Mouse (Mus musculus): ENCODE results near the gene Plcl2. TPM values are rescaled to one million over a fixed set of nuclear protein-coding genes. Genes with fewer than 3 reads are reported as not detected.

Plcl2 gene
- polyA plus RNA-seq (2016; fragmentation: Nextera tagmentation; extraction: Ambion mirVana): 4.9 and 5.2 TPM in 2 replicates

DNA sequence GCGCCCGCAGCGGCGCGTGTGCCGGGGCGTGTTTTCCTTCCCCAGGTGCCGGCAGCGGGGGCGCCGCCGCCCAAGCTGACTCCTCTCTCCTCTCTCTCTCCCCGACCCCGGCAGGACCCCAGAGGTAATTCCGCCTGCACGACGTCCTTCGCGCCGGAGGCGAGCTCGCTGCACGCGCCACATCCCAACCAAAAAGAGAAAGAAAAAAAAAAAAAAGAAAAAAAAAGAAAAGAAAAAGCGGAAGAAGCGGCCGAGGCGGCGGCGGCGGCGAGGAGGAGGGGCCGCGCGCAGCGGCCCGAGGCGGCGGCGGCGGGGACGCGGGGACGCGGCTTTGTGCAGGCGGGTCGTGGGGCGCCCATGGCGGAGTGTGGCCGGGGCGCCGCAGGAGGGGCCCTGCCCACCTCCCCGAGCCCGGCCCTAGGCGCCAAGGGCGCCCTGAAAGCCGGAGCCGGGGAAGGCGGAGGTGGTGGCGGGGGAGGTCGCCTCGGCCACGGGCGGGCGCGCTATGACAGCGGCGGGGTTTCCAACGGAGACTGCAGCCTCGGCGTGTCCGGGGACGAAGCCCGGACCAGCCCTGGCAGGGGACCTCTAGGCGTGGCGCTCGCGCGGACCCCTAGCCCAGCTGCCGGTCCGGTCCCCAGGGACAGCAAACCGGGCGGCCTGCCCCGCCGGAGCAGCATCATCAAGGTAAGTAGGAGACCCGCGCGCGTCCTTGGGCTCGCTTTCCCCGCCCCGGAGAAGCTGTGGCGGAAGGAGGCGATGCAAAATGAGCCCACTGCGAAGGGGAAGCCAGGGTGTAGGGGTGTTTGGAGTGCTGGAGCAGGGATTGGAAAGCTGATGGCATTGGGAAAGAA is at the start of gene Plcl2:
Gene Plcl2, plus strand, starts transcription at position 153 of the 854 bp plus-strand sequence.
- Histone ChIP-seq H3K36me3 (no peaks in the 10 kb centered on the region), H3K4me2 (peak within 1 kb of the TSS; percentile 72), H3K4me3 (replicated peaks) (peak within 1 kb of the TSS; percentile 89), H3K27me3 (peaks cover 9% of the 10 kb centered on the region; the same call in 1 of the 2 replicates), H3K4me1 (replicated peaks) (peaks cover 9% of the 10 kb centered on the region), H3K9me3 (no peaks in the 10 kb centered on the region), H3K27ac (peak within 1 kb of the TSS; percentile 83), H3K9ac (replicated peaks) (peak within 1 kb of the TSS; percentile 88)
- 1% methylated on average over 82 of the region's 95 CpGs for WGBS
- ATAC-seq (ENCODE audit: insufficient number of reproducible peaks, insufficient read depth, low FRiP score, low TSS enrichment, low read depth): peak; percentile 48

DNA sequence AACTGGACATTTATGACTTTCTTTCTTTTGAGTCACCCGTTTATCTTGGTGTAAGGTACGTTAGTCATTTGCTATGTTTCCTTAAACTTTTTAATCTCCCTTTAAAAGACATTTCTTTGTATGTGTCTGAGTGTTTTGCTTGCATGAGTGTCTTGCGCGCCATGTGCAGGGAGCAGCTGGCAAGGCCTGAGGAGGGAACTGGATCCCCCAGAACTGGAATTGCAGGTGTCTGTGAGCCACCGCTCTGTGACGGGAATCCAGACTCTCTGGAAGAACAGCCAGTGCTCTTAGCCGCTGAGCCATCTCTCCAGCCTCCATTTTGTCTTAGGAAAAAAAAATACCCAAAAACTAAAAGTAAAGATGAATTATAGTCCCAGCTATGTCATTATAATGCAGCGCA is 48.9 kb upstream of the Plcl2 start:
- ATAC-seq (ENCODE audit: insufficient number of reproducible peaks, insufficient read depth, low FRiP score, low TSS enrichment, low read depth): no peak
- Histone ChIP-seq H3K36me3 (no peaks in the 10 kb centered on the region), H3K9ac (replicated peaks) (no peak overlapping the region), H3K4me2 (no peak overlapping the region), H3K4me3 (replicated peaks) (no peak overlapping the region), H3K27ac (no peak overlapping the region), H3K27me3 (no peaks in the 10 kb centered on the region), H3K9me3 (no peaks in the 10 kb centered on the region), H3K4me1 (replicated peaks) (no peaks in the 10 kb centered on the region)
- WGBS: 85% methylated on average over 8 of the region's 8 CpGs

DNA sequence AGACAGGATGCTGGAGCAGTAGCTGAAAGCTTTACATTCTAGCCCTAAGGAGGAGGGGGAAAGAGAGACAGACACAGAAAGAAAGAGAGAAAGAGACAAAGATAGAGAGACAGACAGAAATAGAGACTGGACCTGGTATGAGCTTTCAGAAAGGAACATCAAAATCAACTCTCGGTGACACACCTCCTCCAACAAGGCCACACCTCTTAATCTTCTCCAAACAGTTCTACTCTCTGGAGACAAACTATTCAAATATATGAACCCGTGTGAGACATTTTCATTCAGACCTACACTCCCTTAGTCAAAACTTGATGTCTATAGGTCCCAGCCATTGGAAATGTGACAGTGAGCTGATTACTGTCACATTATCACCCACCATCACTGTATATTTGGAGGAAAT is 41.8 kb upstream of the Plcl2 start:
- Histone ChIP-seq H3K9ac (replicated peaks) (no peak overlapping the region), H3K4me3 (replicated peaks) (no peak overlapping the region), H3K9me3 (no peaks in the 10 kb centered on the region), H3K27ac (no peak overlapping the region), H3K4me2 (no peak overlapping the region), H3K36me3 (no peaks in the 10 kb centered on the region), H3K27me3 (no peaks in the 10 kb centered on the region), H3K4me1 (replicated peaks) (peaks cover 17% of the 10 kb centered on the region)
- 92% methylated on average over 2 of the region's 2 CpGs for WGBS
- ATAC-seq (ENCODE audit: insufficient number of reproducible peaks, insufficient read depth, low FRiP score, low TSS enrichment, low read depth): no peak

DNA sequence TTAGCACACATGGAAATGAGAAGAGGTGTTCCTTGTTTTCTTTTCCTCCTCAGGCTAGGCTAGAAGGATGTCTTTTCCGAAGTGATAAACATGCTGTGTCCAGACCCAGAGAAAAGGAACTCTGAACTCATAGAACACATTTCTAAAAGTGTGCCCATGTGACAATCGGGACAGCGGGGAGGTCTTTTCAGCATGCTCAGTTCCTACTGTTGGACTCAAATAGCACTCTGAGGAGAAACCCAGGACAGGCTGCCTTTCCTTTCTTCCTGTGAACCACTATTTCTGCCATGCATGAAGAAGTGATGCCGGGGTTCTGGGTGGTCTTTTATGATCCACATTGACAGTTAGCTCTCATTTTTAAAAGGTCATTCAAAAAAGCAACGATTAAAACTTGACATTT is 40.1 kb upstream of the Plcl2 start:
- peaks cover 17% of the 10 kb centered on the region for H3K4me1 ChIP-seq (replicated peaks)
- no peak overlapping the region for H3K27ac ChIP-seq
- H3K36me3 ChIP-seq: no peaks in the 10 kb centered on the region
- H3K9ac ChIP-seq (replicated peaks): no peak overlapping the region
- no peaks in the 10 kb centered on the region for H3K27me3 ChIP-seq
- ATAC-seq (ENCODE audit: insufficient number of reproducible peaks, insufficient read depth, low FRiP score, low TSS enrichment, low read depth): no peak
- no peaks in the 10 kb centered on the region for H3K9me3 ChIP-seq
- H3K4me3 ChIP-seq (replicated peaks): no peak overlapping the region
- no peak overlapping the region for H3K4me2 ChIP-seq
- 84% methylated on average over 5 of the region's 5 CpGs for WGBS

DNA sequence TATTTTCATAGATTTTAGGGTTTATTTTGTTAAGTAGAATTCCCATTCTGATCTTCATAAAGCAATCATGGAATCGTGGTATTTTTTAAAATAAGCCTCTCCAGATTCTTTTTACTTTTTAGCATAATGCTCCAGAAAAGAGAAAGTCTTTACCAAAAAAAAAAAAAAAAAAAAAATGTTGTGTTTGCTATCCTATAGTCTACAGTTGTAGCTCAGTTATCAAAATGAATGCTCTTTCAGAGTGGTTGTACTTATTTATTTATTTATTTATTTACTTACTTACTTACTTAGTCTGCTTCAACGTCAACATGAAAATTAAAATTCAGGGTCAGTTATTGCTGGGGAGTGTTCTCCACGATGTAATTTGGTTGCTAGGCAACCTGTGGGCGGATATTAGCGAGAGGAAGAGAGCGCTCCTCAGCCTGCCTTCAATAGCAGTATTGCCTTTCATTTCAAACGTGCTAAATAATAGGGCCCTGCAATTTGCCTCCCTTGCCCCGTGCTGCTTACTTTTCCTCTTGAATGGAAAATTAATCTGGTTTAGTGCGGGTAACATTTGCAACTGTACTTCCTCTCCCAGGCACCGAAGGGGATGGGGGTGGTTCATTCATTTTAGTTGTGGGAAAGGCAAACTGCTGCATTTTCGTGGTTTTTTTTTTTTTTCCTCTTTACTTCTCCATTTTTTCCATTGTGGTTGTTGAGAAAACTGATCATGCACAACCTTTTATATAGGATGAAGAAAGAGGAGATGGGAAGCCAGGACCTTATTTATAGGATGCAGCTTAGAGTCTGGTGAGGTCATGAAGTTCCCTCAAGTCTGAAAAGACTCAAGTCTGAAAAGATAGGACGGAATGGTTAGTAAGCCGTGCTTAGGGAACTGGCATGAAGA is 39.4 kb upstream of the Plcl2 start:
- H3K4me1 ChIP-seq (replicated peaks): peaks cover 17% of the 10 kb centered on the region
- ATAC-seq (ENCODE audit: insufficient number of reproducible peaks, insufficient read depth, low FRiP score, low TSS enrichment, low read depth): peak; percentile 56; the same call in 1 of the 2 replicates
- 26% methylated on average over 13 of the region's 13 CpGs for WGBS
- H3K9ac ChIP-seq (replicated peaks): no peak overlapping the region; the same call in 1 of the 2 replicates
- H3K36me3 ChIP-seq: no peaks in the 10 kb centered on the region
- H3K9me3 ChIP-seq: no peaks in the 10 kb centered on the region
- peak overlapping the region; percentile 19 for H3K4me3 ChIP-seq (replicated peaks)
- peak overlapping the region; percentile 52 for H3K4me2 ChIP-seq
- H3K27me3 ChIP-seq: no peaks in the 10 kb centered on the region
- peak overlapping the region; percentile 90 for H3K27ac ChIP-seq

DNA sequence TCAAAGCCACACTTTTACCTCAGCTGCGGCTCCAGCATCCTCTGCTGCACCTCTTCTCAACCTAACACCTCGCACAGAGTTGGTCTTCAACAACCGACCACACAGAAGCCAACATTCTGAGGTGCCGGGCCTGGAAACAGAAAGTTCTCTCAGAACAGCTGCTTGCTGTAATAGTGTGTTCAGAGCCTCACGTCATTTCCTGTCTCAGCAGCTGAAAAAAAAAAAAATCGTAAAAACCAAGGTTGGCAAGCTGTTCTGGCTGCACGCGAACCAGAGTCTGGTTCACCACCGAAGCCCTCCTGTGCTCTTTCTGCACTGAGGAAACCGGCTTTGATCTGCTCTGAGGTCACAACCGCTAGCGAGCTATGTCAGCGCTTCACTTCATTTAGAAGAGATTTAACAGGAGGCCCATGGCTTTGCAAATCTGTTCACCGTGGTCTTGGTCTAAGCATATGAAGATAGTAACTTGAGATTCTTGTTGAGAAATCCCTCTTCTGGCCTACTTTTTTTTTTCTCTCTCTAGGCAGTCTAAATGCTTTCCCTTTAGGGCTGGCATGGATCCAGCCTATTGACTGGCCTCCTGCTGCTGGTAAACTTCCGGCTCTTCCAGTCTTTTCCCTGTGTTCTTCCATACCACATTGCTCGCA is 38.6 kb upstream of the Plcl2 start:
- no peaks in the 10 kb centered on the region for H3K9me3 ChIP-seq
- H3K36me3 ChIP-seq: no peaks in the 10 kb centered on the region
- 9% methylated on average over 16 of the region's 16 CpGs for WGBS
- H3K27ac ChIP-seq: peak overlapping the region; percentile 90
- peaks cover 17% of the 10 kb centered on the region for H3K4me1 ChIP-seq (replicated peaks)
- H3K9ac ChIP-seq (replicated peaks): no peak overlapping the region; the same call in 1 of the 2 replicates
- peak overlapping the region; percentile 19 for H3K4me3 ChIP-seq (replicated peaks)
- peak; percentile 76 for ATAC-seq (ENCODE audit: insufficient number of reproducible peaks, insufficient read depth, low FRiP score, low TSS enrichment, low read depth)
- H3K27me3 ChIP-seq: no peaks in the 10 kb centered on the region
- H3K4me2 ChIP-seq: peak overlapping the region; percentile 52

DNA sequence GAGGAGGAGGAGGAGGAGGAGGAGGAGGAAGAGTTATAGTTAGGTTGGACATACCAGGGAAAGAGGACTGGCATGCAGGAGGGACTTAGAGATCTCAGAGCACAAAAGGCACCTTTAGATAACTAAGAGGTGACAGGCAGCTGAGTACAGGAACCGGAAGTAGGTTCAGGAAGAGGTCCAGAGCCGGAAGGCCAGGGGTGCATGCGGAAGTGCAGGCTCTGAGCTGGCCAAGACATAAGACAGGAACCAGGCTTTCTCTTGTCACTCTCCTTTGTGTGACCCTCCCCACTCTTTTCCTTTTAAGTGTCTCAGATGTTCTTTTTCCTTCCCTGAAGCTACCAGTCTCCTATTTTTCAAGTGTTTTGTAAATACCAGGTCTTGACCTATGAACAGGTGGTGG is 38.0 kb upstream of the Plcl2 start:
- Histone ChIP-seq H3K27ac (peak overlapping the region; percentile 90), H3K27me3 (no peaks in the 10 kb centered on the region), H3K4me1 (replicated peaks) (peaks cover 17% of the 10 kb centered on the region), H3K4me2 (peak overlapping the region; percentile 52), H3K4me3 (replicated peaks) (no peak overlapping the region), H3K36me3 (no peaks in the 10 kb centered on the region), H3K9me3 (no peaks in the 10 kb centered on the region), H3K9ac (replicated peaks) (no peak overlapping the region)
- 41% methylated on average over 3 of the region's 3 CpGs for WGBS
- no peak for ATAC-seq (ENCODE audit: insufficient number of reproducible peaks, insufficient read depth, low FRiP score, low TSS enrichment, low read depth)

DNA sequence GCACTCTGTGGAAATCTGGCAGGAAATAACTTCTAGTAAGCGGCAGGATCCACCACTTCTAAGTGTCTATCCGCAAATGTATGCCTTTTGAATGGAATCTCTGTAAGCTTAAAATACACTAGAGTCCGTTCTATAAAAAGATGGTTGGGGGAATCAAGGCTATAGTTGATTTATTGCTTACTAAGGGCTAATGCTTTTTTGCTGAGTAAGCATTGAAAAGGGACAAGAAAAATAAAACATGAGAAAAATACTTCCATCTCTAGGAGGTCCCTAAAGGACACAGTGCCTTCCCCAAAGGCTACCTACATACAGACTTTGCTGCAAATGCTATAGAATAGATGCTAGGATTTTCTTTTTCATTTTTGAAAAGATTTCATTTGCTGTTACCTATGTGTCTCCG is 31.9 kb upstream of the Plcl2 start:
- WGBS: 80% methylated on average over 4 of the region's 4 CpGs
- H3K9me3 ChIP-seq: no peaks in the 10 kb centered on the region
- no peak overlapping the region for H3K9ac ChIP-seq (replicated peaks)
- ATAC-seq (ENCODE audit: insufficient number of reproducible peaks, insufficient read depth, low FRiP score, low TSS enrichment, low read depth): no peak
- no peaks in the 10 kb centered on the region for H3K4me1 ChIP-seq (replicated peaks)
- H3K27me3 ChIP-seq: no peaks in the 10 kb centered on the region
- no peak overlapping the region for H3K4me3 ChIP-seq (replicated peaks)
- H3K27ac ChIP-seq: no peak overlapping the region
- H3K4me2 ChIP-seq: no peak overlapping the region
- no peaks in the 10 kb centered on the region for H3K36me3 ChIP-seq

DNA sequence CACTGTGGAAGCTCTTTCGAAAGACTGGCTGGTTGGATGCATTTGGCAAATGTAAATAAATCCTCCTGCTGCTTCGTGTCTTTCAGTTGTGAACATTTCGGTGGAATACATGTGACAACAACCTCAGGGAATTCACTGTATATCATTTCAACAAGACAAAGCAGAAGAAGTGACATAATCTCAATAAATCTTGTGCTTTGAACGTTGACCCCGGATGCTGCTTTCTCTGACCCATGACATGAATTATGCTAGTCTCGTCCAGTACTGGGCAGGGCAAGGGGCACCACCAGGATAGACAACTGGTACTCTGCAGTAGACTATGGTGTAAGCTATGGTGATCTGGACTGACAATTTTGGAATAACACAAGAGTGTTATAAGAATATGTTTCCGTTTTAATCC is 28.3 kb upstream of the Plcl2 start:
- no peaks in the 10 kb centered on the region for H3K9me3 ChIP-seq
- no peaks in the 10 kb centered on the region for H3K27me3 ChIP-seq
- 77% methylated on average over 7 of the region's 7 CpGs for WGBS
- H3K4me3 ChIP-seq (replicated peaks): no peak overlapping the region
- H3K4me2 ChIP-seq: no peak overlapping the region
- no peaks in the 10 kb centered on the region for H3K4me1 ChIP-seq (replicated peaks)
- no peaks in the 10 kb centered on the region for H3K36me3 ChIP-seq
- H3K9ac ChIP-seq (replicated peaks): no peak overlapping the region
- no peak overlapping the region for H3K27ac ChIP-seq
- no peak for ATAC-seq (ENCODE audit: insufficient number of reproducible peaks, insufficient read depth, low FRiP score, low TSS enrichment, low read depth)

DNA sequence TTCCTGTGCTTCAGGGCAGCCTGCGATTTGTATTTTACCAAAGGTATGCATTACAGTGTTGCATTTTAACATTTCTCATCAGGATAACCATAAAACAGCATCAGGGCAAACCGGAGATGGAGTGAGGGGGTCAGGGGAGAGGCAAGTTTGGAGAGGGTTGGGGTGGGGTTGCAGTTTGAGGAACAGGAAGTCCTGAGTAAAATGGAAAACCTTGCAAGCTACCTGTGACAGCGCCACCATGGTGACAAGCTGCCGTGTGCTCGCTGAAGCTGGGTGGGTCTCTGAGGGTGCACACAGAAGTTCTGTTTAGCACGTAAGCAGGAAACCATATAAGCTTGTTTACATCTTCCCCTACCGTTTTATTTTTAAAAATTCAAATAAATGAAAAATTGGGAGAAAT is 25.5 kb upstream of the Plcl2 start:
- no peaks in the 10 kb centered on the region for H3K27me3 ChIP-seq
- H3K9me3 ChIP-seq: no peaks in the 10 kb centered on the region
- 76% methylated on average over 7 of the region's 7 CpGs for WGBS
- H3K27ac ChIP-seq: no peak overlapping the region
- H3K4me1 ChIP-seq (replicated peaks): no peaks in the 10 kb centered on the region
- H3K9ac ChIP-seq (replicated peaks): no peak overlapping the region
- no peak overlapping the region for H3K4me3 ChIP-seq (replicated peaks)
- H3K4me2 ChIP-seq: no peak overlapping the region
- ATAC-seq (ENCODE audit: insufficient number of reproducible peaks, insufficient read depth, low FRiP score, low TSS enrichment, low read depth): no peak
- no peaks in the 10 kb centered on the region for H3K36me3 ChIP-seq

DNA sequence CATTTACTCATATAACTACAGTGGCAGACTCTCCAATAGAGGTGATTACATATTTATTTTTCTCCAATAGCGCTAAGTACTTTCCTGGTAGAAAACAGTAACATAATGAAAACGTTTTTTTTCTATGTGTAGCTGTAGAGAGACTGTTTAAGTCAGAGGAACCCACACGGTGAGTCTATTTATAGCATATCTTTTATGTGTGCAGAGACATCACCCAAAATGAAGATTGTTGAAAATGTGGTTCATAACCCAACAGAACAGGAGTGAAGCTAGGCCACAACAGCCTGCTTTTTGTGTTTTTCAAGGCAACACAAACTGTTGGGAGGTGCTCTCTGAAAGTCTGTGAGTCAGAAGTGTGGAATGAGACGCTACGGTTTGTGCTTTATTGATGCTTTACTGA is 24.2 kb upstream of the Plcl2 start:
- Histone ChIP-seq H3K4me1 (replicated peaks) (no peaks in the 10 kb centered on the region), H3K4me3 (replicated peaks) (no peak overlapping the region), H3K27ac (no peak overlapping the region), H3K9ac (replicated peaks) (no peak overlapping the region), H3K4me2 (no peak overlapping the region), H3K27me3 (no peaks in the 10 kb centered on the region), H3K36me3 (no peaks in the 10 kb centered on the region), H3K9me3 (no peaks in the 10 kb centered on the region)
- no peak for ATAC-seq (ENCODE audit: insufficient number of reproducible peaks, insufficient read depth, low FRiP score, low TSS enrichment, low read depth)
- 78% methylated on average over 5 of the region's 5 CpGs for WGBS

Measured in limb, embryonic 12.5 days (tissue).